ENCODE assay signal across 16 mouse cellular contexts in genomic region chr4:27504829-27505804, GRCm38 (mm10).
DNase-seq lines count a peak whose midpoint lies in the region; ATAC-seq and TF ChIP-seq lines count a peak whose summit lies in the region.
"Had no signal": no experiment of that assay in that cellular context is flagged by ENCODE, and none has a peak within 500 bp of the region (broad histone marks: within the 10 kb centered on the region; RNA-seq: fewer than 3 reads in every experiment).

No protein-coding gene starts in this region.

- no peak for TF ChIP-seq EP300 in CH12.LX (IDR thresholded peaks at IDR 0.05; ENCODE audit: low read length)

- peaks cover 8% of the 10 kb centered on the region for H3K9me3 ChIP-seq in CH12.LX (replicated peaks; ENCODE audit: low read length)
- H3K9me3 ChIP-seq in forebrain, embryonic 10.5 days = no peaks in the 10 kb centered on the region
- H3K9me3 ChIP-seq in hindbrain, postnatal 0 days (ENCODE audit: low read length) = no peaks in the 10 kb centered on the region
- H3K9me3 ChIP-seq: neural tube, embryonic 12.5 days had no signal

- DNase-seq in cerebellum, adult 18-20 months = no peak
- peak; percentile 2 for DNase-seq in CH12.LX (ENCODE audit: extremely low read depth)
- DNase-seq in forebrain, embryonic 10.5 days (ENCODE audit: extremely low spot score, low spot score) = peak; percentile 30
- peak; percentile 55 for DNase-seq in hindbrain, postnatal 0 days (ENCODE audit: low spot score)
- DNase-seq in lung, postnatal 25 days (ENCODE audit: low spot score) = no peak
- DNase-seq in Muller cell, postnatal 12 days (ENCODE audit: inconsistent ontology term) = no peak
- no peak for DNase-seq in layer of hippocampus, adult 9-11 months
- DNase-seq: cerebellum, adult 9-10 months; heart, adult 18-20 months; heart, postnatal 4 days; kidney, postnatal 14 days; spleen, adult 18-20 months; thymus, adult 18-20 months had no signal

- no peaks in the 10 kb centered on the region for H3K36me3 ChIP-seq in CH12.LX (replicated peaks in 1 of 2; ENCODE audit: control insufficient read depth in 1 of 2, insufficient read depth in 1 of 2, low read length in 1 of 2)
- no peaks in the 10 kb centered on the region for H3K36me3 ChIP-seq in forebrain, embryonic 10.5 days (replicated peaks)
- H3K36me3 ChIP-seq in hindbrain, postnatal 0 days (ENCODE audit: insufficient read depth, low read length) = no peaks in the 10 kb centered on the region
- H3K36me3 ChIP-seq: neural tube, embryonic 12.5 days had no signal

- WGBS in forebrain, embryonic 10.5 days = 32% methylated on average over 14 of the region's 14 CpGs
- 39% methylated on average over 14 of the region's 14 CpGs for WGBS in hindbrain, postnatal 0 days

- no peak overlapping the region for H3K4me2 ChIP-seq in CH12.LX (ENCODE audit: insufficient read depth, low read depth, poor library complexity, severe bottlenecking)
- peak overlapping the region; percentile 5; the same call in 1 of the 2 replicates for H3K4me2 ChIP-seq in hindbrain, postnatal 0 days (ENCODE audit: low read depth, low read length)
- H3K4me2 ChIP-seq: neural tube, embryonic 12.5 days had no signal

- dilution Hi-C loops in CH12.LX (cut with MboI; ENCODE audit: extremely low pct_ligation_motif_present, extremely low pct_unique_long_range_greater_than_20kb, low sequenced_read_pairs) = no loop called here

- TF ChIP-seq RAD21 in CH12.LX (IDR thresholded peaks at IDR 0.05; ENCODE audit: low read depth, low read length) = no peak

- in situ Hi-C loops in CH12.LX (cut with MboI; ENCODE audit: low pct_ligation_motif_present, low pct_unique_long_range_greater_than_20kb, low sequenced_read_pairs) = no loop called here

- no peaks in the 10 kb centered on the region for H3K4me1 ChIP-seq in CH12.LX (ENCODE audit: control insufficient read depth in 1 of 2, insufficient read depth in 2 of 2)
- H3K4me1 ChIP-seq in forebrain, embryonic 10.5 days = peaks cover 13% of the 10 kb centered on the region
- H3K4me1 ChIP-seq in hindbrain, postnatal 0 days (ENCODE audit: insufficient read depth, low read length) = no peaks in the 10 kb centered on the region; the same call in 1 of the 2 replicates
- H3K4me1 ChIP-seq: neural tube, embryonic 12.5 days had no signal

- no peak for TF ChIP-seq CTCF in CH12.LX (conservative IDR thresholded peaks at IDR 0.05 in 1 of 2, IDR thresholded peaks at IDR 0.05 in 1 of 2; ENCODE audit: low read depth in 2 of 2, low read length in 2 of 2)
- TF ChIP-seq CTCF in hindbrain, postnatal 0 days (IDR thresholded peaks at IDR 0.05; ENCODE audit: low read depth) = no peak

- no peak overlapping the region for H3K9ac ChIP-seq in CH12.LX (ENCODE audit: insufficient read depth, low read depth)
- H3K9ac ChIP-seq in hindbrain, postnatal 0 days (replicated peaks; ENCODE audit: low read length) = no peak overlapping the region
- H3K9ac ChIP-seq: neural tube, embryonic 12.5 days had no signal

- ATAC-seq in cerebellum, adult (ENCODE audit: insufficient number of reproducible peaks, low FRiP score, low TSS enrichment) = peak; percentile 37; the same call in 1 of the 2 replicates
- ATAC-seq in hindbrain, postnatal 0 days = peak; percentile 92

- no peak overlapping the region for H3K27ac ChIP-seq in CH12.LX (ENCODE audit: insufficient read depth, low read depth)
- peak overlapping the region; percentile 63; the same call in 1 of the 2 replicates for H3K27ac ChIP-seq in forebrain, embryonic 10.5 days
- peak overlapping the region; percentile 42; the same call in 1 of the 2 replicates for H3K27ac ChIP-seq in hindbrain, postnatal 0 days
- H3K27ac ChIP-seq: macrophage; neural tube, embryonic 12.5 days had no signal

- H3K27me3 ChIP-seq in CH12.LX (replicated peaks) = no peaks in the 10 kb centered on the region
- H3K27me3 ChIP-seq in forebrain, embryonic 10.5 days (ENCODE audit: poor library complexity, severe bottlenecking) = peaks cover 5% of the 10 kb centered on the region; the same call in 1 of the 2 replicates
- H3K27me3 ChIP-seq in hindbrain, postnatal 0 days (ENCODE audit: insufficient read depth, low read length) = no peaks in the 10 kb centered on the region
- H3K27me3 ChIP-seq: neural tube, embryonic 12.5 days had no signal

- no peaks in the 10 kb centered on the region for H3K79me2 ChIP-seq in CH12.LX (replicated peaks; ENCODE audit: control insufficient read depth, extremely low read depth, insufficient read depth, poor library complexity, severe bottlenecking)

- TF ChIP-seq POLR2A in CH12.LX (IDR thresholded peaks at IDR 0.05; ENCODE audit: low read depth, low read length) = no peak

- H3K4me3 ChIP-seq in CH12.LX (replicated peaks in 1 of 3; ENCODE audit: low read depth in 2 of 3, low read length in 2 of 3, poor library complexity in 1 of 3) = no peak overlapping the region
- H3K4me3 ChIP-seq in forebrain, embryonic 10.5 days = peak overlapping the region; percentile 30
- no peak overlapping the region for H3K4me3 ChIP-seq in hindbrain, postnatal 0 days (ENCODE audit: low read length)
- H3K4me3 ChIP-seq: neural tube, embryonic 12.5 days had no signal

TF ChIP-seq in CH12.LX, 34 proteins besides CTCF, POLR2A, EP300 and RAD21:
- TF ChIP-seq ZC3H11A (IDR thresholded peaks at IDR 0.05; ENCODE audit: low read depth, low read length) (no peak), ZMIZ1 (IDR thresholded peaks at IDR 0.05; ENCODE audit: low read depth, low read length) (no peak), SIN3A (IDR thresholded peaks at IDR 0.05; ENCODE audit: low read length) (no peak), UBTF (IDR thresholded peaks at IDR 0.05; ENCODE audit: low read depth, low read length) (no peak), ETS1 (conservative IDR thresholded peaks at IDR 0.05; ENCODE audit: low read depth, low read length) (no peak), MEF2A (IDR thresholded peaks at IDR 0.05; ENCODE audit: borderline replicate concordance, low read depth, low read length) (no peak), POLR2AphosphoS2 (IDR thresholded peaks at IDR 0.05; ENCODE audit: low read depth, low read length) (no peak), NELFE (IDR thresholded peaks at IDR 0.05; ENCODE audit: low read depth, low read length) (no peak), ELF1 (IDR thresholded peaks at IDR 0.05; ENCODE audit: low read depth, low read length) (no peak), MXI1 (IDR thresholded peaks at IDR 0.05; ENCODE audit: low read depth, low read length) (no peak)

Comparison
In these comparisons a context has a peak if more than half of its experiments do, and no peak if none do; other contexts are left out.
1. DNase-seq: peak in CH12.LX (single experiment), forebrain, embryonic 10.5 days (single experiment) and hindbrain, postnatal 0 days (single experiment); none in cerebellum, adult 18-20 months (0 of 2), lung, postnatal 25 days (single experiment), Muller cell, postnatal 12 days (single experiment) and layer of hippocampus, adult 9-11 months (single experiment).